Mouse (Mus musculus): ENCODE measurements around the gene Hist1h2aa.
A peak's percentile ranks its signal among the peaks of the same experiment; 100 is the strongest.

DNA sequence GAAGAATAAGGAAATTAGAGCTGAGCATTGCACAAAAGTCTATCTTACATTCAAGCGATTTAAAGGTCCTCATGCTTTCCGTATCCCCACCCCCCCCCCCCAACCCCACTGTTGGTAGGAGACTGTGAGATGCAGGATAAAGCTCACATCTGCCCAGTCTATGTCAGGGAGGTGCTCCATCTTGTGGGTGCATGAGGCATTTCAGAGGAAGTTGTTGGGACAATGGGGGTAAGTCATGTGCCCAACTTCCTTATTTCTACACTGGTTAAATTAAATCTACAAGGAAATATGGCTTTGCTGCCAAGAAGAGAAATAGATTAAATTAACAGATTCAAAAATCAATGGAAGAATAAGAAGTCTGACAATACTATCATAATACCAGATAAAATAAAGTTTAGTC lies 48.7 kb upstream of the Hist1h2aa start:
- TF ChIP-seq POLR2A (IDR thresholded peaks at IDR 0.05; ENCODE audit: low read depth, low read length) (no peak), CTCF (IDR thresholded peaks at IDR 0.05; ENCODE audit: extremely low read depth, insufficient read length, insufficient replicate concordance, low read depth, low read length) (peak; percentile 18; the same call in 1 of the 2 replicates)
